Mouse (Mus musculus): ENCODE results near the gene Tceal7.

- TF ChIP-seq POLR2A (IDR thresholded peaks at IDR 0.05; ENCODE audit: insufficient read depth, low read depth, low read length), result no peak
- TF ChIP-seq CTCF (IDR thresholded peaks at IDR 0.05; ENCODE audit: insufficient read depth, low read depth, low read length), result no peak
Observed at GRCm38 (mm10) chrX:136204406-136204805, 10.2 kb upstream of the Tceal7 start.

All from olfactory bulb, adult 2 months (tissue).